Mouse (Mus musculus) erythroid progenitor cell, adult 5-6 weeks (primary cell): ENCODE measurements around the gene Rrp36. TPM values are rescaled to one million over a fixed set of nuclear protein-coding genes. Genes with fewer than 3 reads are reported as not detected.
A peak's percentile ranks its signal among the peaks of the same experiment; 100 is the strongest.

Experiments
- ATAC-seq: replicated peaks from 2 replicates; pipeline ENCODE4 v1.8.0; 2016; ENCODE audit warnings: moderate number of reproducible peaks, mild to moderate bottlenecking, moderate TSS enrichment, inconsistent platforms; ENCODE audit not compliant: poor library complexity, low FRiP score, severe bottlenecking
- total RNA-seq, 2 experiments: library from RNA; stranded (forward) in 1 of 2; stranded (reverse) in 1 of 2; fragments of 150-400 nt in 1 of 2; fragments of 186-747, 209-891 nt in 1 of 2; gene quantifications; 2 replicates each; pipeline versions ENCODE4 v1.2.3 to v1.2.4; 2015 to 2017; ENCODE audit warnings: low replicate concordance in 2 of 2

The Rrp36 gene
- total RNA-seq, 2 experiments from 2014 or later, result 23.7 TPM; not detected in 1

DNA sequence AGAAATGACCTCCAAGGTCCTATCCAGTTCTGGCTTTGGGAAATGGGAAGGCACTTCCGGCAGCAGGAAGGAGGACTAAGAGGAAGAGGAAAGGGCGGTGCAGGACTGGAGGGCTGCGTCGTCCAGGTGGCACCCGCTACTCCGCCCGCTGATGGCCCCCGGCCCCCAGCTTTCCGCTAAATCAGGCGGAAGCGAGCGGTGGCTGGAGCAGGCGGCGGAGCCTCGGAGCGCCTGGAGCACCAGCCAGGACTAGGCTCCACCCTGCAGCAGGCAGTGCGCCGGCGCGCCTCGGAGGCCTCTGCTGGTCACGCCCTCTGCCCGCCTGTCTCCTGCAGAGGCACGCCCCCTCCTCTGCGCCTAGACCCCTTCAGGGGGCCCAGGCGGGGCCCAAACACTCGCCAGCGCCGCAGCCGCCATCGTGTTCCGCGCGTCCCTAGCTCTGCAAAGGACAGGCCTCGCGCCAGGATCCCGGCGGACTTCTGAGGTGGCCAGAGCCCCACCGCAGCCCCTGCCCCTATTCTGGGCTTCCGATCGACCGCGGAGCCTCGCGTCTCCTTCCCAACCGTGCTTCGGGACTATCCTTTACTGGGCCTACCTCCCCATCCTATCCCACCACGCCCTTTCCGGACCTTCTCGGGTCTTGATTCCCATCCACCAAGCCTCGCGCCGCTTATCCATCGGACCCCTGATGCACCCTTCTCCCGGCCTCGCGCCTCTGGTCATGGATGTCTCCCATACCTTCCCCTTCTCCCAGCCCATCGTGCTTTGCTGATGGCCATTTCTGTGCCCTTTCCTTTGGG is 23.7 kb downstream of the Rrp36 start, which contains the start of gene Cul7:
Gene Cul7 (plus strand): TSS at position 106 of the 800 bp plus-strand sequence.
- peak; percentile 63 for ATAC-seq

GRCm38 (mm10) chr17:46649811-46650210 is 24.3 kb downstream of the Rrp36 start:
- no peak for ATAC-seq

DNA sequence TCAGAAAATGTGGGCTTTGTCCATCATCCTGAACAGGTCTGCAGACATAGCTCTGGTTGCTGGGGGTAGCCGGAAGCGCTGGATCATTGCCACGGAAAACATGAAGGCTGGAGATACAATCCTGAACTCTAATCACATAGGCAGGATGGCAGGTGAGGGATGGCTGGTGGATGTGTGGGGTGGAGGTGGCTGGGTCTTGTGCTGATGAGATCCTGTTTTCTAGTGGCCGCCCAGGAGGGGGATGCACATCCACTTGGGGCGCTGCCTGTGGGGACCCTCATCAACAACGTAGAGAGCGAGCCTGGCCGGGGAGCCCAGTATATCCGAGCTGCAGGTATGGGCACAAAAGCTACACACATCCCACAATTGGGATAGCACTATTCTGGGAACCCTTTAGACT is 25.7 kb downstream of the Rrp36 start:
- no peak for ATAC-seq

- ATAC-seq, result no peak
Observed at GRCm38 (mm10) chr17:46647279-46647678, 26.9 kb downstream of the Rrp36 start.

GRCm38 (mm10) chr17:46646322-46646662 is 27.9 kb downstream of the Rrp36 start:
- ATAC-seq, result peak; percentile 65

DNA sequence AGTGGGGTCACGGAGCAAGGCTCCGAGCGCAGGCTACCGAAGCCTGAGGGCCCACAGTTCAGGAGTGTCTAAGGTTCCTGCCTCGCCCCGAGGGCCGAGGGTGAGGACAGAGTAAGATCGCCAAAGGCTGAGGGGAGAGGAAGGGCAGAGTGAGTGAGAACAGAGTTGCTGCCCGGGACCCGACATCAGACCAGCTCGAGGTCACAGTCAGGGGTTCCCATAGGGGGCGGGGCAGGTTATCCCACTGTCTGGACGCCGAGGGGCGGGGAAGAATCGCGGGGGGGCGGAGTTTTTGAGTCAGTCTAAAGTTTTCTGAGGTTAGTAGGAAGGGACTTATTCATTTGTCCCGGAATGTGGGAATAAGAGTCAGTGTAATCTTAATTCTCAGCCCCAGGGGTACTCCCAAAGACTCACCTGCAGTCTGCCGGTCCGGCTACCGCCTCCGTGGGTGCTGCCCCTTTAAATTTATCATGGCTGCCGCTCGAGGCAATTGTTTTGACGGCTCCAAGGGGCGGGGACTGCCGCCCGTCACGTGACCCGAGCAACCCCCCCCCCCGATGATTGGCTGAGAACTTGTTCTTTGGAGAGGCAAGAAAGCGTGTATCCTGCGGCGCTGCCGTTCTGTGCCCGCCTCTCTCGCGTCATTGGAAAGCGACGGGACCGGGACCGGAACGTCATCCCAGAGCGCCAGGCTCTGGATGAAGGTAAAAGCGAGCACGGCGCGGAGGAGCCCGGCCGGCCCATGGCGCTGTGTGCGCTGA is 28.4 kb downstream of the Rrp36 start, which contains the start of the genes Klc4 and Mrpl2:
Gene Klc4 (minus strand): TSS at position 462 of the 761 bp plus-strand sequence.
Gene Mrpl2 (plus strand): TSS at position 669 of the 761 bp plus-strand sequence.
- ATAC-seq, result peak; percentile 83

GRCm38 (mm10) chr17:46644916-46645475 is 29.2 kb downstream of the Rrp36 start:
- ATAC-seq, result 0 out of 2 replicates have a peak, but pooled peaks have one; percentile 6

GRCm38 (mm10) chr17:46644152-46644805 is 29.9 kb downstream of the Rrp36 start:
- no peak for ATAC-seq

- ATAC-seq, result no peak
Observed at GRCm38 (mm10) chr17:46642060-46642459, 32.1 kb downstream of the Rrp36 start.

DNA sequence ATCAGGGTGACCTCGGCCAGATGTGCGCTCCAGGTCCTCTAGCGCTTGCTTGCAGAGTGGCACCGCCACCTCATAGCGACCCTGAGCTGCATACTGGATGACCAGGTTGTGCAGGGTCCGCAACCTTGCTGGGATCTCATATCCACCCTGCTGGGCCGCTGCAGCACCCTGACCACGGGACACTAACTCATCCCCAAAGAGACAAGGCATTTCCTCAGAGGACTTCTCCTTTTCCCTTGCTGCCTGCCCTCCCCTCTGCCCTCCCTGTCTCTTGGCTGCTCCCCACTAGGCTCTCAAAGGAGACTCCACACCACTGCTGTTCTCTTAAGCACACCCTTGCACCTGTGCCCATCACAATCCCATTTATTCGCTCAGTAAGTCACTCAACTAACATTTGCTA is 34.2 kb downstream of the Rrp36 start:
- no peak for ATAC-seq

- no peak for ATAC-seq
Observed at GRCm38 (mm10) chr17:46636831-46637523, 37.2 kb downstream of the Rrp36 start.

DNA sequence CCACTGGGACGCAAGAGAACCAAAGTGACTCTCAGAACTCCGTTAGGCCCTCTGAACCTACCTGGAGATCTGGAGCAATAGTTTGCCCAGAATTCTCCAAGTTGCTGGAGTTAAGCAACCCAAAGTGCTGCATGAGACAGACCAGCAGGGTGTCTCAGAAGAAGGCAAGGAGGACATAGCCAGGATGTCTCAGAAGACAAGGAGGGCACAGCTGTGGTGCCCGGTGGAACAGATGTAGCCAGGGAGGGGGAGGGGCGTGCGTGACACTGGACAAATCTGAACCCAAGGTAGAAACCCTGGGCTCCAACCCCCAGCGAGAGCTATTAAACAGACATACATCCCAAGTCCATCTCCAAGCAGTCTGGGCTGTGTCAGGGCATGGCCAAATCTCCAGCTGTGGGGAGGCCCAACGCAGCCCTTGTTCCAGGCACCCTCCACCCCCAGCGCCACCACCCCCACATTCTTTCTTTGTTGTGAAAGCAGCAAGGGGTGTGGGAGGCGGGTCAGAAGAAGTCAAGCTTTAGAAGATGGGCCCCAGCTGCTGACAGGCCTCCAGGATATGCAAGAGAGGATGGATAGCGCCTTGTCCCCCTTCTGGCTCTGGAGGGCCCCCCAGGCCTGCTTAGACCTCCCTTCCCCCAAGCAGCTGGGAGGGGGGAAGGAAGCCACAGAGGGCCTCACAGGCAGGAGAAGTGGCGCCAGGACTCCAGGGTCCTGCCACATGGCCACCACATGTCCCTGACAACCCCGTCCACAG is 44.3 kb downstream of the Rrp36 start:
- no peak for ATAC-seq

DNA sequence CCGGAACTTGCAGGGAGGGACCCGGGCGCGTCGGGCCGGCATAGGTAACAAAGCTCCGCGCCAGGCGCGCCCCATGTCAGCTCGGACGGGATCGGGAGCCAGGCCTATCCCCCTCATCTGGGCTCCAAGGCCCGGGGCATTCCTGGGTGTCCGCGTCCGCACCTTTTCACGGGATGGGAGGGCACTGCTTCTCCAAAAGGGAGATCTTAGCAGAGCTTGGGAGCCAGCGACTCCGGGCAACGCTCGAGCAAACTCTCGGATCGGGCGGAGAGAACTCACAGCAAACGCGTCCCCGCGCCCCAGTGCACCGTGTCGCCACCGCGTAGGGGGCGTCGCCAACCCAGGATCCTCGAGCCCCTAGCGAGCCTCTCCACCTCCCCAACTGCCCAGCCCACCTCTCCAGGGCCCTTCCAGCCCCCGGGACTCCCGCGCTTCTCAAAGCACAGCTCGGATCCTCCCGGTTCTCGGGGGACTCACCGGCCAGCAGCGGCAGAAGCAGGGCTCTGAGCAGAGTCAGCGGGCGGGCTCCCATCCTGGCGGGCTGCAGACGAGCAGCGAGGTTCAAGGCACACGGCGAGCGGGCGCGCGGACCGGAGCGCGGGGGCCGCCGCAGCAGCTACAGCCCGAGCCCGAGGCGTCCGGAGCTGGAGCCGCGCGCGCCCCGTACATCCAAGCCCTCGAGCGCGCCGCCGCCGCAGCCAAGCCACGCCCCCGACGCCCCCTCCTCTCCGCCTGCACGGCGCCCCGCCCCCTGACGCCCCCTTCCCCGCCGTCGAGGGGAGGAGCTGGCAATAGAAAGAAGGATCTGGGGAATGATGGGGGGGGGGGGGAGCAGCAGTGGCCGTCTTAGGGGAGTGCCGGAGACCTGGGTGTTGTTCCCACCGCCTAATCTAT is 45.1 kb downstream of the Rrp36 start, which contains the start of gene Ptk7:
Gene Ptk7 (minus strand): TSS at position 714 of the 894 bp plus-strand sequence.
- no peak for ATAC-seq

GRCm38 (mm10) chr17:46628471-46628790 is 45.7 kb downstream of the Rrp36 start:
- no peak for ATAC-seq

GRCm38 (mm10) chr17:46627409-46627808 is 46.7 kb downstream of the Rrp36 start:
- ATAC-seq, result no peak

DNA sequence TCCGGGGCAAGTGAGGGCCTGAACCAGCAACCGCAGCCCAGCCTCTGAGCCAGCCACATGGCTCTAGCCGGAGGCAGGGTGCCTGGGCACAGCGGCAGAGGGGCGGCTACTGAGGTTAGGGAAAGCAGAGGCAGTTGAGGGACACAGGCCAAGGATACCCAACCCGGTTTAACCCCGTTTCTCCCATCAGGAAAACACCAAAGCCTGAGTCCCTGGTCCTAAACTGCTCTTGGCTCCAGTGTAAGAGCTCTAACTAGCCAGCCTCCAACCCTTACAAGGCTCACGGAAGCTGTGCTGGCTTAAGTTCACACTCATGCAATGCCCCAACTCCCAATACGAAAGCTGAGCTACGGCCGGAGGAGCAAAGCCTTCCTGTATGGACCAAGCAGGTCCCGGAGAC is 49.6 kb downstream of the Rrp36 start:
- no peak for ATAC-seq

GRCm38 (mm10) chr17:46623819-46624557 is 50.2 kb downstream of the Rrp36 start:
- ATAC-seq, result no peak
